Mouse (Mus musculus) 416B (cell line): ENCODE results near the gene Eprs.
A peak's percentile ranks its signal among the peaks of the same experiment; 100 is the strongest.

Experiments used
- DNase-seq: peaks from one replicate; pipeline ENCODE4 v3.0.0; 2011; ENCODE audit warnings: low read depth

The Eprs gene

DNA sequence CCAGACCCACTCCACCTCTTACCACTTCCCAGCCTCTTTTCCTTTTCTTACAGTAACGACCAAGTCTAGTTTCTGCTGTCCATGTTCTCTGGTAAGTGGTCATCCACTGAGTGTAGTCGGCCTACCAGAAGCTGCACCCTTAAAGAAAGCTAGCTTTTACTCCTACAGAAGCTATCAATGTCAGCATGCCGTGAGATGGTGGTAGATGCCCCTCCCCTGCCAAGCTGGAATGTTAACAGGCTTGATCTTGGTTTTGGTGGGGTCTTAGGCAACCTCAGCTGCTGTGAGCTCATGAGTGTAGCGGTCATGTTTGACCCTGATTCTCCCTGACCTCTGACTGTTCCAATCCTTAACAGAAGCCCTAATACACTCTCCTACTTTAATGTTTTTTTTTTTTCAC, 4.6 kb upstream of the Eprs start:
- no peak for DNase-seq

DNA sequence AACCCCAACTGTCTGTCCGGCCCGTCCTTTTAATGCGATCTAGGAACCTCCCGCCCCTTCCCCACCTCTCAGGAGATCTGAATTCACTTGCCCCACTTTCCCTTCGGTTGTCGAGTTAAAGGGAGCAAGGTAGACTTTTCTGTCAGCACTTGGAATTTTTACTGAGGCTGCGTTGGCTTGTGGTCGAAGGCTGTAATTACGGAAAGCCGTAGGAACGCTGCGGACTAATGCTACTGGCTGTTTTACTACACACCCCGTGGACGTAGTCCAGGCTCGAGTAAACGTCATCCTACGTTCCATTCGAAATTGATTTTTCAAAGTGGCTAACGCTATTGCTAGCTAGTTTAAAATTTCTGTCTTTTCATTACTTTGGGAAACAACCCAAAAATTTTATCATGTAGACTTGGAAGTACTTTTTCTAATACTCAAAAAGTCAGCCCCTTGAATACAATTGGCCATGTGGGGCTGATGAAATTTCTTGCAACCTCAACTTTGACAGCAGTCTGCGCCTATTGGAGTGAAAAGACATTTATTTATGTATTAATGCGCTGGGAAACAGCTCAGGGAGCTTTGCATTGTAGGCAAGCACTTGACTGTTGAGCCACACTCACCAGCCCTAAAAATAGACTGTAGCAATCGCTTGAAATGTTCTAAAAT, 810 bp downstream of the Eprs start:
- DNase-seq = peak; percentile 88

DNA sequence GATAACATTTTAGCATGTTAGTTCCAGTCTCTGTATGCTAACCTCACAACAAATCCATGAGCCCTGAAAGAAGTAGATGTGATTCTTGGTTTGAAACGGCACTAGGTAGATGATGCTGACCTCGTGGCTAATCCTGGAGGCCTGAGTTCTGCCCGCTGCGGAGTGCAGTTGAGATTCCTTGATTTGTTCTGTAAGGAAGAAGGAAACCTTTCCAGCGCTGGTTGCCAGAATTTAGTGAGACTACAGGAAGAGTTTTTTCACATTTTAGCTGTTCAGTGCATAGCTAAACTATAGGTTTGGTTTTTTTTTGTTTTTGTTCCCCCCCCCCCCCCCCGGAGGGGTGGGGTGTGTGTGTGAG, 1.3 kb downstream of the Eprs start:
- DNase-seq = no peak

DNA sequence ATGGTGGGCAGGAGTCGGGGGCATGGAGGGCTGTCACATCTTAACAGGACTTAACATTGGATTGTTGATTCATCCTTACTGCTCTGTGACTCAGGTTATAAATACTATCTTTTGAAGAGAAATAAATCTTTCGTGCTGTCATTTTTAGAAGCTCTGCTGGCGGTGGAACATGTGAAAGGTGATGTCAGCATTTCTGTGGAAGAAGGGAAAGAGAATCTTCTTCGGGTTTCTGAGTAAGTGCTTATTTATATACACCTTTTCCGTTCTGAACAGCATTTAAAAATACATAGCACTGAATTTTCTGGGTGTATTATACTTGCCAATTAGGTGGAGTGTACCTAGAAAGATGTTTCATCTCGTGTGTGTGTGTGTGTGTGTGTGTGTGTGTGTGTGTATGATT, 4.5 kb downstream of the Eprs start:
- no peak for DNase-seq

DNA sequence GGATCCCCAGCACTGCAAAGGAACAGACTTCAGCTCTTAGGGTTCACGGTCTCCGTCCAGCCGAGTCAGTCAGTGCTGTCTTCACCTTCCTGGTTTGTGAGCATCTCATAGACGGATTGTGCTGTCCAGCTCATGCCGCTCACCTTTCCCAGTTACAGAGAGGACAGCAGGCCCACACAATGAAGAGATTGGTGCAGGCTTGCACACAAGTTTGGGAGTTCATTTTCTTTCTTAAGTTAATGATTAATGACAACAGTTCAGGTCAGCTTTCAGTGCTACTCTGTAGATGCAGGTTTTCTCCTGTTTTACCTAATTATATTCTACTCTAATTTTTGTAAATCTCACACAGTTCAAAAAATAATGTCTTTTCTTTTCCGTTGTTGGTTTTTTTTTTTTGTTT, 7.1 kb downstream of the Eprs start:
- DNase-seq = no peak

DNA sequence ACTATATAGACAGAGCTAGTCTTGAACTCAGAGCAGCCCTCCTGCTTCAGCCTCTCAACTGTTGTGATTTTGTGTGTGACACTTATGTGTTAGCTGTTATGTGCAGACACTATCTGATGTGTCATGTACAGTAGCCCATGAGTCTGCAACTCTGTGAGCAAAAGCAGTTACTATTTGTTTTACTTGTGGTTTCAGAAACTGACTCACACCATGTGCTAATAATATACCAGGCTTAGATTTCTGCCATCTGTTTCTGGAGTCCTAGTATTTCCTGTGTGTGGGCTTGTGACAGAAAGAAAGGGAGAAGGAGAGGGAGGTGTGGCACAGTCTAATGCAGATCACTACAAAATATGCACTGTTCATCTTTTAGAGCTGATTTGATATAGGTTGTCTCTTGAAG, 13.5 kb downstream of the Eprs start:
- DNase-seq = peak; percentile 94

DNA sequence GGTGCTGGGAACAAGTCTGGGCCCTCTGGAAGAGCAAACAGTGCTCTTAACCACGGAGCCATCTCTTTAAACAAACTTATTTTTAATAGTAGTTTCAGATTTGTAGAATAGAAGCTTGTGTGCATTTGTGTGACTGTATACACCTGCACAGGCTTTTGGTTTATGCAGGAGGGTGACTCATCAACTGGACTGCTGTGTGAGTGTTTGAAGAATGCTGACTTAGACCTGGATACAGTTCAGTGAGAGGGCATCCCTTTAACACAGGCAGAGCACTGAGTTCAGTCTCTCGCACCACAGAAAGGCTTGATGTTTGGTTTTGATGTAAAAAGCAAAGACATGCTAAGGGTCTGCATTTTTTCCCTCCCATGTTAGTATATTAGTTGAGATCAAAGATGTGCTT, 14.6 kb downstream of the Eprs start:
- DNase-seq = no peak

DNA sequence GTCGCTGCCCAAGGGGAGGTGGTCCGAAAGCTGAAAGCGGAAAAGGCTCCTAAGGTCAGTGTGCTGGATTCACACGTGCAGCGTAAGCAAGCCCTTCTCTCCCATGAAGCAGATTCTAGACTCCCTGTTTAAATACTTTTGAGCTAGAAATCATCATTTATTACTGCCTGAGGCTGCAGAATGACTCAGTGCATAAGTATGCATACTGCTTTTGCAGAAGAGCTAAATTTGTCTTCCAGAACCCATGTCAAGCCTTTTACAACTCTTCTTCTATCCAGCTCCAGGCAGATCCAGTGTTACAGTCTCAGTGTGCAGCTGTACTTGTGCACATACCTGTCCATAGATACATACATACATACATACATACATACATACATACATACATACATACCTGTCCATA, 38.8 kb downstream of the Eprs start:
- no peak for DNase-seq

DNA sequence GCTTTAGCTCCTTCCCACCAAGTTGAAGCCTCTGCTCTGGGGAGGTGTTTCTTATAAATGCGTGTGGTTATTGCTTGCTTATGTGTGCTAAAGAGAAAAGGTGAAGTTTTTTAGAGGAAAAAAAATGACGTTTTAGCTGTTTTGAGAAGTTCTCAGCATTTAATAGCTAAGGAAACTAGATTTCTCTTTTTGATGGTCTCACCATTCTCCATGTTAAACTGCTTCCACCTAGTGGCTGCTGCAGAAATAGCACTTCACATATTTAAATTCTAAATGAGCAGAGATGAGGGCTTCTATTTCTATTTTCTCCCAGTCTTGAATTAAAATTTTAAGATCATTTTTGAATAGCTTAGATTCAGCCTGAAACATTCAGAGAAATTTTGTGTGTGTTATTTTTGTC, 41.2 kb downstream of the Eprs start:
- peak; percentile 68 for DNase-seq

DNA sequence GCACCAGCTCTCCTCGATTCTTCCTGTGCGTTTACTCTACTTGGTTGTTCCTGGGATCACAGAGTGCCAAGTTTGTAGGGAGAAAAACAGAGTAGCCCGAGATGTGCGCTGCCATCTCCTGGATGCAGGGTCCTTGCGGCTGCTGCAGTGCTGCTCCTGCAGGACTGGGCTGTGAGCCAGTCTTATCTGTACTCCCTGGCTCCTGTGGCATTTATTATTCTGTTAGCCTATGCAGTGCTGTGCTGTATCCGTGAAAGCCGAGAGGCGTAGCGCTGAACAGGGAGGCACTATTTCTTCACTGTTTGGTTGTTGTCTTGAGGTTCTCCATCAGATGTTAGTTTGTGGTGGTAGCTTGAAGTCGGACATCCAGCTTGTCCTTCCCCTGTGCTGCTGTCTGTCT, 43.1 kb downstream of the Eprs start:
- no peak for DNase-seq

DNA sequence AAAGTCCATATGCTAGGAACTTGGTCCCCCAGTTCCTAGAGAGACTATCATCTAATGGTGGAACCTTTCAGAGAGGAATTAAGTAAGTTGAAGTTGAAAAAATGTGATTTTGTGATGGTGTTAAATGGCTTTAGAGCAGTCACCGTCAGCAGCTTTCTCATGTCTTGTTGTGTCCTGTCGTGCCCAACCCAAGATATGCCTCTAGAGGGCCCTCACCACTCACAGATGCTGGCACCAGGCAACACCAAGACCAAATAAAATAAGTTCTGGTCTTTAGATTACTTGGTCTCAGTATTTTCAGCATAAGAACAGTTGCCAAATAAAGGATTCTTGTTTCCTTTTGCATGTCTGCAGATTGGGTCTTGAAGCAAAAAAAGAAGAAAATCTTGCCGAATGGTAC, 47.0 kb downstream of the Eprs start:
- peak; percentile 20 for DNase-seq

DNA sequence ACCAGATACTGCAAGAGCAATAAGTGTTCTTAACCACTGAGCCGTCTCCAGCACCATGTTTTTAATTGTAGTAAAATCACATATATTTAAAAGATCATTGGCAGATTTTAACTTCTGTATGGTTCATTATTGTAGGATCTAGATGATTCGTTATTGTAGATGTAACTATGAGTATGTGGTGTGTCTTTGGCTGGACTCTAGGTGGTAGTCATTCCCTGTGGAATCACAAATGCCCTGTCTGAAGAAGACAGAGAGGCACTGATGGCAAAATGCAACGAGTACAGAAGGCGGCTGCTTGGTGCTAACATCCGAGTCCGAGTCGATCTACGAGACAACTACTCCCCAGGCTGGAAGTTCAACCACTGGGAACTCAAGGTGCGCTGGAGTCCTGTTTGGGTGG, 55.2 kb downstream of the Eprs start:
- DNase-seq = no peak

DNA sequence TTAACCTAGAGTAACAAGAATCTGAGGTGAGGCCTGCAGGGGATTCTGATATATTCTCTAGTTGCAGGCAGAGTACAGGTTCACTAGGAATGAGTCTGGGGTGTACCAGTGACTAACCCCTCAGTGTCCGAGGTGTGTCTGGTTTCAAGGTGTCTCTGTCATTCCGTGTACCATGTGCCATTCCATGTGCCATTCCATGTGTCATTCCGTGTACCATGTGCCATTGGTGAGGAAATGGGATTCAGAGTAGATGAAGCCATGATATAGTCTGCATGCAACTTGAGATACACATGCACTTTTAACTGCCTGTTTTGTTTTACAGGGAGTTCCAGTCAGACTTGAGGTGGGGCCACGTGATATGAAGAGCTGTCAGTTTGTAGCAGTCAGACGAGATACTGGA, 57.0 kb downstream of the Eprs start:
- no peak for DNase-seq

DNA sequence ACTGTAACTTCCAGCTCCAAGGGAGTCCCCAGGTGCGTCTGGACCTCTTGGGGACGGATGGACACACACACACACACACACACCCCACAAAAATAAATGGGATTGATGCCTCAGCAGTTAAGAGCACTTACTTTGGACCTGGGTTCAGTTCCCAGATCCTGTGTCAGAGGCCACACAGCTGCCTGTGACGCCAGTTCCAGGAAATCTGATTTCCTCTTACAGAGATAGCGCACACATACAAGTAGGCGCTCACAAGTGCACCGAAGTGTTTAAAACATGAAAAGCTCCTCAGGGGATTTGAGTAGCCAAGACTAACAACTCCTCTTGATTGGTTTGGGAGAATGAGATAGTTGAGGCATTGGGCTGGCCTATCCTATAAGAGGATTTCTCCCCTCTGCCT, 57.9 kb downstream of the Eprs start:
- DNase-seq = no peak

DNA sequence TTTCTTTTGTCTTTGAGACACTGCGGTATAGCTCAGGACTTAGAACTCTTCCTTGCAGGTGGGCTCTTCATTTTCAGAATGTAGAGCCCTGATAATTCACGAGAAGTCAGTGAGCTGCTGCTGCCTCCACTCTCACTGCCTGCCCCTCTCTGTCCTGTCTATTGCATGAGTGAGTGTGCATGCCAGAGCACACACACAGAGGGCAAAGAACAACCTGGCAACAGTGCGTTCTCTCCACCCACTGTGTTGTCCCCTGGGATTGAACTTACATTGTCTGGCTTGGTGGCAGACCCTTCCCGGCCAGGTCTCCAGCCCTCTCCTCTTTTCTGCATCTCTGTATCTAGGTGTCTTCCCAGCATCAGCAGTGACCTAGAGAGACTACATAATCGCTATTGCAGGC, 63.7 kb downstream of the Eprs start:
- DNase-seq = no peak

DNA sequence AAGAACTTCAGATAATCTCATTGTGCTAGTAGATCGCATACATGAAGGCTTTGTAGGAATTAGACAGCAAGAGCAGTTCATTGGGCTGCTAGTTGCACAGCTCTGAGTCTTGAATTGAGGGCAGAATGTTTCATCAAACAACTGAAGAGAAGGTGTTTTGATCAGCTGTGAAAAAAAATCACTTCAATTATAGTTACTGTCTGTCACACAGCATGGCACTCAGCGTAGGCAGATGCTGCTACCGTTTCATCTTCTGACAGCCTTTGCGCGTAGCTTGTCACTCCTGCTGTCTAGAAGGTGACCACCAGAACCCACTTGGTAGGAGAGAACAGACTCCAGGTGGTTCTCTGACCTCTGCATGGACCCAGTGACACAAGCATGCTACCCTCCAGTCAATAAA, 67.6 kb downstream of the Eprs start:
- DNase-seq = no peak

DNA sequence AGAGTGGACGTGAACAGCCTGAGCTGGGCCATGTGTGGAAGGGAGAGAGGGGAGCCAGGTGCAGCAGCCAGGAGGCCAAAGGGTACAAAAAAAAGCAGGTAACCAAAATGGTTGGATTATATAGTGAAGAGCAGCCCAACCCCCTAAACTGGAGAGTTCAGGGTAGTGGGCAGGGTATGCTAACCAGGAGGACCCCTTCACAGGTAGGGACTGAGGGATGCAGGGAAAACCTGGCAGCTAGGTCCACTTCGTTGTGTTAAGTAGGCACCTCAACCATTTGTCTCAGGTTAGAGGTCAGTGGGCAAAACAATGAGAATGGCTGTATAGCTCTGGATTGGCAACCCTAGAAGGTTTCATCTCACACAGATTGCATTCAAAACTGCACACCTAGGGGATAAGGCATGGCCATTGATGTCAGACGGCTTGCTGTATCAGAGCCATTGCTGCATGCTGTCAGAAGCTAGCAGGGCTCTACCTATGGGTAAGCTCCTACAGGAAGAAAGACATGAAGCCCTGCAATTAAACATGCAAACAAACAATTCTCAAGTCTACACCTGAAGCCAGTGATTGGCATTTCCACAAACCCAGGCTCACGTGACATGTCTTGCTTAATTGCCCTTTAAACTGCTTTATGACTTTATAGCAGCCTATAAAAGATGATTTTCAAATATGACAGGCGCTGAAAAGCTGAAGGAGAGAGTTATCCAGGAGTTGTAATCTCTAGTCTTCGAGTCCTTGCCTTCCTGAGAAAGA, 68.6 kb downstream of the Eprs start:
- no peak for DNase-seq

DNA sequence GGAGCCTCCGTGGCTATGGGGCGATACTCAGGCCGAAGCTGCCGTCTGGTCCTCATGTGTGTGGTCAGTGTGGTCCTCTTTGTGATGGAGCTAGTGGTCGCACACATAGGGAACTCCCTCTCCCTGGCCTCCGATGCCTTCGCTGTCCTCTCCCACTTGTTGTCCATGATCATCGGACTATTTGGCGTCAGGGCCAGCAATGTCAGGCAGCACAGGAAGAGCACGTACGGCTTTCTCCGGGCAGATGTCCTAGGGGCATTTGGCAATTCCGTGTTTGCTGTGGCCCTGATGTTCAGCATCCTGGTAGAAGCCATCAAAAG, 69.1 kb downstream of the Eprs start:
- no peak for DNase-seq

DNA sequence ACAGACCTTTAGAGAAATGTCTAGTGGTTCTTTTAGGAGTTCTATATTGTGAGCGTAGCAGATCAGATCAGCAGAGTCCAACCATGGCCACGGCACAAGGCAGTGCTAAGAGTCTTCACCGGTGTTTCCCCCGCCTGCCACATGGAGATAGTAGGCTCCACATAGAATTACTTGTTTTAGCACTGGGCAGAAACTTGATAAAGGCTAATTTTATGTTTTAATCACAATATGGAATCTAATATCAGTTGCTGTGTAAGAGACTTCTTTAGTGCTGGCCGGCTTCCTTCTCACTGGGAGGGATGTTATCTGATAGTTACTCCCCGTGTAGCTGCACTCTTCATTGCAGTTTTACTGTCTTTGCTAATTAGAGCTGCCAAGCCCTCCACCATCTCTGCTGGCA, 70.3 kb downstream of the Eprs start:
- DNase-seq = no peak

DNA sequence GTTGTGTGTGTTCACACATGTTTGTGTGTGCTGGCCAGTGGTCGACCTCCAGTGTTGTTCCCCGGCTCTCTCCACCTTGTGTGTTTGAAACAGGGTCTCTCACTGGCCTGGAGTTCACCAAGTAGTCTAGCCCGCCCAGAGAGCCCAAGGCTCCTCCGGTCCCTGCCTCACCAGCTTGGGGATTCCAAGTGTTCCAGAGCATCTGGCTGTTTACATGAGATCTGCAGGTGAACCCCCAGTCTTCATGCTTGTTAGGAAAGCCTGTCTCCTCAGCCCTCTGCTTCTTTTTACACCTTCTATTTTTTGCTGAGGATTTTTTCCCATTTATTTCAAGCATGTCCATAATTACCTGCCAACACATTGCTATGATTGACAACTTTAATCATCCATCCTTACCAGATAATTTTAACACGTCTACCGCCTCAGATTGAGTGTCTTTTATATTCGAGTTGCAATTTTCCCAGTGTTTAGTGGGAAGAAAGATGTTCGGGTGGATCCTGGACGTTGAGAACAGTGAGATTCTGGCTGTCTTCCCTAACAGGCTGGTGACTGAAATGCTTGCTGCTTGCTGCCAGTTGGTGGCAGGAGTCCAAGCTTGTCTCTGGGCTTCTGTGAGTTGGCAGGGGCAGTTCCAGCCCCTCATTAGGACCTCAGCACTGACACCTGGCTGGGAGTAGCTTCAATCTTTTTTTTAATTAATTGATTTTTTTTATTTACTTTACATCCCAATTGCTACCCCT, 76.2 kb downstream of the Eprs start:
- peak; percentile 8 for DNase-seq

DNA sequence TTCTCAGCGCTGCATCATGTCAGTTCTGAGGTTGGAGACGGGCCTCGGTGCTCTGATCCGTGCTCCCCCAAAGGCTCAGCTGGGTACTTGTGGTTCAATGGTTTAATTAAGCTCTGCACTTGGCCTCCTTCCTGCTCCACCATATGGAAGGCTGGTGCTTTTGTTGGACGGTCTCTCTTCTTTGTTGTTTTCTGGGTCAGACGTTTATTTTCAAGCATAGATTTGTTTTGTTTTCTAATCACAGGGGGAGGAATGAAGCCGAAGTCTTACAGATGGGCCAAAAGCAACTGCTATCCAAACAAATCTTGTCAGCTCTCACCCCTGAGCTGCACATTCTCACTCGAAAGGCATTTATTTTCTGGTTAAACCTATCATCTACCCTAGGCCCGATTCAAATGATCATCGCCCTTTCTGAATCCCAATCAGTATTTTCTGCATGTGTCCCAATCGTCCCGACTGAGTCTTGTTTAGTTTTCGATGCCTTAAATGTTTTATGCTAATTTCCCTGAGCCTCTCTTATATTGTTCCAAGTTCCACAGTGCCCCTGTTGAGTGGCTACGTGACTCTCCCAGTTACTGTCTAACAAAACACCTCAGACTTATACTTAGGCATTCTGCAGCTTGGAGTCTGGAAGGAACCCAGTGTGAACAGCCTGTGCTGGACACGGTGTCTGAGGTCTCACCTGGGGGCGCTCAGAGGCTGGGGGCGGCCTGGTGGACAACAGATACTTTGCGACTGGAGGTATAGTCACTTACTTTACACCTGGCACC, 79.0 kb downstream of the Eprs start:
- DNase-seq = no peak

DNA sequence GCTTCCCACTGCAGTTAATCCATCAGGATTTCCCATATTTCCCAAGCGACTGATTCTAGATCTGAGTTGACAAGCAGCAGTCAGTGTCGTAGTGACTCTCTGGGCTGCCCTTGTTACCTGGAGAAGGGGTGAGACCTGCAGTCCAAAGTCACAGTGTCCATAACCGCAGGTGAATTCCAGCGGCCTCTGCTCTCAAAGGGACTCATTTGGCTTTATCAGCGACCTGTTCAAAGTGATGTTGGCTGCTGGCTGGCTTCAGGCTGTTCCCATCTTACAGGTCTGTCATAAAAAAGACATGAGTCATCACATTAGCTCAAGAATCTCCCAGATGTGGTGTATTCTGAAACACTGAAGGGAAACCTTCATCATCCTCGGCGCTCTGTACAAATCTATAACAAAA, 86.1 kb downstream of the Eprs start:
- no peak for DNase-seq

DNA sequence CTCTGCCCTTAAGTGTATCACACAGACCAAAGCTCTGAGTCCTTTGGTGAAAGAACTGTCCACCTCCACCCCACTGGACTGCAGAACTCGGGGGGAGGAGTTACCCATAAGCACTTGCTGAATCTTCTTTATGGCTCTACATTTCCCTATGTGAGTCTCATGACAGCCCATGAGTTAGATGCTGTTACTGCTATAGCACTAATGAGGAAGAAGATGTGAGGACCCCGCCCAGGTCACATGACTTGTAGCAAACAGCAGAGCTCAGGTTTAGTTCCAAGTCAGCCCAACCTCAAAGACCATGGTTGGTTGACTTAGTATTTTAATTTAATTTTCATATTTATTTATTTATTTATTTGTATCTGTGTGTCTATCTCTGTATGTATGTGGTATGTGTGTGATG, 86.9 kb downstream of the Eprs start:
- DNase-seq = no peak
